Mouse (Mus musculus) heart, postnatal 14 days (tissue): ENCODE measurements around the gene Commd3. TPM values are rescaled to one million over a fixed set of nuclear protein-coding genes. Genes with fewer than 3 reads are reported as not detected.

Experiments used
- DNase-seq, 2 experiments: peaks; one replicate each; pipeline ENCODE4 v3.0.0; 2021 to 2022
- intact Hi-C: fragments of 180-260 bp; cut with DNase I; formaldehyde crosslinking; loops from one replicate; pipeline ENCODE4 v1.15.1; 2025
- long read RNA-seq, 2 experiments: library from polyadenylated mRNA; stranded (forward); transcript quantifications; one replicate each; pipeline ENCODE4 v2.0.0; 2021
- total RNA-seq, 2 experiments: library from RNA; stranded (reverse); gene quantifications; 2 replicates each; pipeline ENCODE4 v1.2.3; 2021

Commd3 gene
- total RNA-seq: 100 to 1,000 TPM; 111 to 118 TPM
- long read RNA-seq, experiment 1, transcript Commd3-201 (8 exons, 935 nt): major isoform, 133 of 143 reads
- long read RNA-seq, experiment 1, partial matches to known transcripts: 1 of 143 reads
- long read RNA-seq, experiment 1, other reads (novel, unspliced or antisense): 7 of 143 reads
- long read RNA-seq, experiment 2, transcript Commd3-201 (8 exons, 935 nt): major isoform, 125 of 139 reads
- long read RNA-seq, experiment 2, partial matches to known transcripts: 3 of 139 reads
- long read RNA-seq, experiment 2, other reads (novel, unspliced or antisense): 11 of 139 reads

DNA sequence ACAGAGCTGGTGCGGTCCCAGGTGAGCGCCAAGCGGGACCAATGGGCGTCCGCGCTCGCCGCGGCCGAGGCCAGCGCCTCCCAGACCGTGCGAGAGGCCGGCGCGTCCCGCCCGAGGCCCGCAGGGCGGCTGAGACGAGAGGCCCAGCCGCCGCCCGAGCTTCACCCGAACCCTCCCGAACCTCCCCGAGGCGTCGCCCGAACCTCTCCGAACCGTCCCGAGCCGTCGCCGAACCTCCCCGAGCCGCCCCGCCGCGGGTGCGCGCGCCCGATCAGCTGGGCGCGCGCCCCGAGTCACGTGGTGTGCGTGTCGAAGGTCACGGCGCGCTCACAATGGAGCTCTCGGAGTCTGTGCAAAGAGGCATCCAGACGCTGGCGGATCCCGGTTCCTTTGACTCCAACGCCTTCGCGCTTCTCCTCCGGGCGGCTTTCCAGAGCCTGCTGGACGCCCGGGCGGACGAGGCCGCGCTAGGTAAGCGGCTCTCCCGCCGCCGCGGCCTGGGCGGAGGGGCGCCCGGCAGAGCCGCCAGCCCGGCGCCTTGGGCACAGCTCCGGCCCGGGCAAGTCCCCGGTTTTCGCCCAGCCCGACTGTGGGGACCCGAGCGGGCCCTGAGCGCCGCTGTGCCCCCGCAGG is at the start of gene Commd3:
TSS of gene Commd3 (plus strand) at position 252 of the 633 bp plus-strand sequence.
- peak; percentile 98 for DNase-seq
- intact Hi-C loops: loop anchor here (5.0 kb wide), 3 partner anchors 65 to 625 kb away; partner anchors contain the start of genes Dnajc1 and Skida1

DNA sequence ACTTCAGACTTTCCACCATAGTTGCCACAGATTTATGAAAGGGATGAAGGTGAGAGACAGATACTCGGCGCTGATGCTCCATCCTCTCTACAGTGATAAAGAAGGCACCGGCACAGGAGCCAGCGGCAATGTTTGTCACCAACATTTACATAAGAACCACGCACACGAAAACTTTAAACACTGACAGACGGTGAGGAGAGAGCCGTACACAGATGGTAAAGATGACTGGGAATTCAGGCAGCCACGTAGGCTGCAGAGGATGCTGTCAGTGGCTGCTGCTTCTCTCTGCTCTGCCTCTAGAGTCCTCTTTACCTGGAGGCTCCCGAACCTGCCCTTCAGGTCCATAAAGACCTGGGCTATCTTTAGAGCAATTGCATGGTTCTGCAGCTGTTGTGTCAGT is 49.0 kb upstream of the Commd3 start:
- intact Hi-C loops: no loop called here
- no peak for DNase-seq

- intact Hi-C loops: no loop called here
- DNase-seq: no peak
Measured at GRCm38 (mm10) chr2:18630547-18630946, 41.6 kb upstream of the Commd3 start.

- intact Hi-C loops: no loop called here
- peak; percentile 38 to 42 for DNase-seq
Measured at GRCm38 (mm10) chr2:18635052-18635451, 37.1 kb upstream of the Commd3 start.

- intact Hi-C loops: no loop called here
- DNase-seq: no peak
Measured at GRCm38 (mm10) chr2:18648563-18648962, 23.6 kb upstream of the Commd3 start.

GRCm38 (mm10) chr2:18654821-18655220 is 17.4 kb upstream of the Commd3 start:
- no peak for DNase-seq
- intact Hi-C loops: no loop called here

- DNase-seq: no peak
- intact Hi-C loops: no loop called here
Measured at GRCm38 (mm10) chr2:18664003-18664402, 8.2 kb upstream of the Commd3 start.

- intact Hi-C loops: loop anchor here (2.0 to 5.0 kb wide), 4 partner anchors 64 to 624 kb away; partner anchors contain the start of genes Dnajc1 and Skida1
- DNase-seq: no peak
Measured at GRCm38 (mm10) chr2:18671041-18671440, 1.1 kb upstream of the Commd3 start.

GRCm38 (mm10) chr2:18672766-18673164 is 581 bp downstream of the Commd3 start:
- intact Hi-C loops: loop anchor here (5.0 kb wide), 3 partner anchors 65 to 625 kb away; partner anchors contain the start of genes Dnajc1 and Skida1
- DNase-seq: peak in 1 of 2 experiments; percentile 25

GRCm38 (mm10) chr2:18673766-18674165 is 1.6 kb downstream of the Commd3 start:
- no peak for DNase-seq
- intact Hi-C loops: loop anchor here (5.0 kb wide), 3 partner anchors 66 to 626 kb away; partner anchors contain the start of genes Dnajc1 and Skida1

DNA sequence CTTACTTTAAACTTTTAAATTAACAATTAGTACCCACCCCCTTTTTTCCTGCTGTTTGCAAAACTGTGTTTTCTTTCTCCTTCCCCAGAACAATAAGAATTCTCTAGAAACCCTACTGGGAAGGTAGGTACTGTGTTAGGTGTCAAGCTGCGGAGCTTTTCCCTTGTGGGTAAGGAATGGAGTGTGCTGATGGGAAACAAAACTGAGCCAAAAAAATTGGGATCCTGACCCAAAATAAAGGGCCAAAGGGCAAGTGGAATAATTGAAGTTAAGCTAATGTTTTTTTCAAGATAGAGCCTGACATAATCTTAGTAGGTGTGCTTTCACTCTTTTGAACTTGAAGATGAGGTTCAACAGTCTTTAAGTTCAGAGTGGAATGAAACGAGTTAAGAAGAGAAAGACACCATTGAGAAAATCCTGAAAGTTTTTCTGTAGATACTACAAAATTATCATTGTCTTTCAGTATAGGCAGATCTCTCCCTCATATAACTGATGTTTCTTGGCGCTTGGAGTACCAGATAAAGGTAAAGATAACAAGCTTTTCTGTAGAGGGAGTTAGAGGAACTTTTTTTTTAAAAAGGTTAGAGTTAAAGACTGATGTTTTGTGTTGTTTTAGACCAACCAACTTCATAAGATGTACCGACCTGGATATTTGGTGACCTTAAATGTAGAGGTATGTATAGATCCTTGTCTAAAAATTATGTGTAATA is 2.2 kb downstream of the Commd3 start:
- no peak for DNase-seq
- intact Hi-C loops: loop anchor here (5.0 kb wide), 3 partner anchors 67 to 627 kb away; partner anchors contain the start of genes Dnajc1 and Skida1

GRCm38 (mm10) chr2:18675681-18676456 is 3.7 kb downstream of the Commd3 start:
- no peak for DNase-seq
- intact Hi-C loops: loop anchor here (2.0 to 5.0 kb wide), 2 partner anchors 91 to 649 kb away; no protein-coding TSS in a partner anchor

DNA sequence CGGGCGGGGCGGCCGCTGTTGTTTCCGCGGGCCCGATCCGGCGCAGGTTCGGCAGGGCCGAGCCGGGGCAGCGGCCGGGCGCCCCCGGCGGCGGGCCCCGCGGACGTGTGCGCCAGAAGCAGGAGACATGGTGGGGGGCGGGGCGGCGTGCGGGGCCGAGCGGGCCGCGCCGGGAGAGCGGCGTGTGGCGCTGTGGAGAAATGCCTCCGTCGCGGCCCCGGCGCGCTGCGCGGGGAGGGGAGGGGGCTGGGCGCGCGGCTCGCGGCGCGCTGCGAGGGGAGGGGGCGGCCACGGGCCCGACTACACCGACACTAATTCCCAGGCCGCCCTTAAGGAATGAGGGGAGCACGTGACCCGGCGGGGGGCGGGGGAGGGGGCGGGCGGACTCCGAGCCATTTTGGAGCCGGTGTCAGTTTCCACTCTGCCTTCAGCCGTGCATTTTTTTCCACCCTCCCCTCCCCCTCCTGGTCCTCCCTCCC is 4.3 kb downstream of the Commd3 start:
- intact Hi-C loops: loop anchor here (2.0 to 5.0 kb wide), 2 partner anchors 90 to 649 kb away; no protein-coding TSS in a partner anchor
- DNase-seq: peak; percentile 76 to 82

DNA sequence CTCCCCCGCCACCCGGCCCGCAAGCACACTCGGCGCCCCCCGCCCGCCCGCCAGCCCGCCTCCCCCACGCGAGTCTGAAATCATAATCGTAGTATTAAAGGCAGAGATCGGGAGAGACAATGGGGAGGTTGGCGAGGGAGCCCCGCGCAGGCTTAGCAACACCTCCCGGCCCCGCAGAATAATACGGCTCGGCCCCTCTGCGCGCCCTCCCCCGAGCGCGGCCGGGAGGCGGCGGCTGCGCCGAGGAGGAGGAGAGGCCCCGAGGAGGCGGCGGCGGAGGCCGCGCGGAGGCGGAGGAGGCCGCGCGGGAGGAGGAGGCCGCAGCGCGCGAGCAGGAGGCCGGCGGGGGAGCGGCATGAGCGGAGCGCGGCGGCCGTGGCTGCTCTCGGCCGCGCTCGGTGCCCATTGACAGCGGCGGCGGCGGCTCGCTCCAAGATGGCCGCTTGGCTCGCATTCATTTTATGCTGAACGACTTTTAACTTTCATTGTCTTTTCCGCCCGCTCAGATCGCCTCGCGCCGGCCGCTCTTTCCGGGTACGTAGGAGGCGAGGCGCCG is 4.8 kb downstream of the Commd3 start, which contains the start of gene Bmi1:
TSS of gene Bmi1 (plus strand) at position 83 of the 556 bp plus-strand sequence.
- DNase-seq: peak; percentile 73 to 80
- intact Hi-C loops: loop anchor here (2.0 to 5.0 kb wide), 2 partner anchors 90 to 650 kb away; no protein-coding TSS in a partner anchor

- DNase-seq: peak; percentile 57
- intact Hi-C loops: loop anchor here (1.0 to 5.0 kb wide), 3 partner anchors 10 to 651 kb away; no protein-coding TSS in a partner anchor
Measured at GRCm38 (mm10) chr2:18677631-18678471, 5.7 kb downstream of the Commd3 start.

DNA sequence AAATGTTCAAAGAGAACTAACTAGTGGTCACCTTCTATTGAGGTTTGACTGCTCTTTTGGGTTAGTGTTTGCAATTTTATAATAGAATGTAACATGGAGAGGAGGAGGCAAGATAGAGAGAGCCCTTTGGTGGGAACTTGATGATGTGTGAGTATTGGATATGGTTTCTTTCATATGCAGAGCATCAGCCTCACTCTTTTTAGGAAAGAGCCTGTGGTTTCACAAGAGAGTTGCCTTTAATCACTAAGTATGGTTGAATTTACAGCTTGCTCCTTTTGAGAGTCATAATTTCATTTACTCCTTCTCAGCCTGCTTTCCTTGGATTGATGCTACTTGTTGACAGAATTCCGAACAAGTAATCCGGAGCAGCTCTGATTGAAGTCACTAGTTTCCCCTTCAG is 7.5 kb downstream of the Commd3 start:
- intact Hi-C loops: loop anchor here (5.0 kb wide), 1 partner anchor 652 kb away; no protein-coding TSS in a partner anchor

DNA sequence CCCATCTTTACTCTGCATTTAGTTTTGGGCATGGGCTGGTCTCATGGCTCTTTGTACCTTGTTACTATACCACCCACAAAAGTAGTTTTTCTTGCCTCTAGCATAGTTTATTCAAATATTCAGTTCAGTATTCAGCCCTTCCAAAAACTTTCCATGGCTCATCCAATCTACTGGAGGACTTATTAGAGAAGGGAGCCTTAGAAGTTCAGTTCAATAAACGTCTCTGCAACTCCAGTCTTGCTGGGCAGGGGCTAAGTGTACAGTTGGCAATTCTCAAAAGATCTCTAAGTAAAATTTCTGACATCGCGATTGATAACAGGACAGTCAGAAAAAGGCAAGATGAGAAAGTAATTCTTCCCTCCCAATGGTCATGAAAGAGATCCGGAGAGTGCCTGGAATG is 8.3 kb downstream of the Commd3 start:
- no peak for DNase-seq
- intact Hi-C loops: no loop called here

More for the DNA sequence above, 7.5 kb downstream of the Commd3 start:
- no peak for DNase-seq

GRCm38 (mm10) chr2:18680961-18681360 is 8.8 kb downstream of the Commd3 start:
- intact Hi-C loops: no loop called here

More at GRCm38 (mm10) chr2:18680961-18681360, 8.8 kb downstream of the Commd3 start:
- peak; percentile 68 to 70 for DNase-seq
